Mouse (Mus musculus): ENCODE measurements around the gene Grap.
"Not testable (repeated sequence)": the region's sequence is repeated elsewhere in the genome, so short reads cannot be mapped to it uniquely, and the experiment has no call there.

Gene Grap

DNA sequence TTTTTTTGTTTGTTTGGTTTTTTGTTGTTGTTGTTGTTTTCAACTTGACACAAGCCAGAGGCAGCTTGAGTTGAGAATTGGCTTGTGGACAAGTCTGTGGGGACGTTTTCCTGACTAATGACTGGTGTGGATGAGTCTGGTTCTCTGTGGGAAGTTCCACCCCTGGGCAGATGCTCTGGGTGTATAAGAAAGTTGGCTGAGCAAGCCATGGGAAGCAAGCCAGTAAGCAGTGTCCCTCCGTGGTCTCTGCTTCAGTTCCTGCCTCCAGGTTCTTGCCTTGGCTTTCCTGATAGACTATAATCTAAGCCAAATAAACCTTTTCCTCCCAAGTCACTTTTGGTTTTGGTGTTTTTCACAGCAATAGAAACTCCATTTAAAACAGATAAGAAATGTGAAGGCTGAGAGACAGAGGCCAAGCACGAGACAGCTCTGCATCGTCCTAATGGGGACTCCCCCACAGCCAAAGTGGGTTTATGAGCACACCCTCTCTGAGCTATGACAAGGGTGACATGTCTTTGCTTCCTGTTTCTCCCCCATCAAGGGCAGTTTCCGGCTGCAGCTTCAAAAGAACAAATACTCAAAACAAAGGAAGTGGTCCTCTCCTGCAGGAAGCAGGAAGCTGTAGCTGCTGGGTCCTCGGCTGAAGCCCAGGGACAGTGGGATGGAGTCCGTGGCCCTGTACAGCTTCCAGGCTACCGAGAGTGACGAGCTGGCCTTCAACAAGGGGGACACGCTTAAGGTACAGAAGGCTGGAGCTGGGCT lies at the start of gene Grap:
Gene Grap, plus strand, starts transcription at position 580 of the 762 bp plus-strand sequence.
- no peak for DNase-seq (ENCODE audit: extremely low read depth, low read depth)

DNA sequence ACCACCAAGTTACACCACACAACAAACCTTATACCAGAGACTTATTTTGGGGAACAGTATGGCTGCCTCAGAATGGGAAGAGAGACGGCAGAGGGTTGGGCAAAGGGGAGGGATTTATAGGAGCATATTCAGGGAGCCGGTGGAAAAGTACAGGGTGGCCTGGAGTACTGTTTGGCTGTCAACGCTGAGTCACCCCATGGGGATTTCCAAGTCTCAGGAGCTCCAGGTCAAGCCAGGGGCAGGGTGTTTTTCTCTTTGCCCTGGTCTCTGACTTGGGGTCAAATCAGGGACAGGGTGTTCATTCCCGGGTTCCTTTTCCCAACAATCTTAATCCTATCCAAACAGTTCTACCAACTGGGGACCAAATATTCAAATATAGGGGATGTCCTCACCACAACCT lies 45.0 kb upstream of the Grap start:
- no peak for DNase-seq (ENCODE audit: extremely low read depth, low read depth)

DNA sequence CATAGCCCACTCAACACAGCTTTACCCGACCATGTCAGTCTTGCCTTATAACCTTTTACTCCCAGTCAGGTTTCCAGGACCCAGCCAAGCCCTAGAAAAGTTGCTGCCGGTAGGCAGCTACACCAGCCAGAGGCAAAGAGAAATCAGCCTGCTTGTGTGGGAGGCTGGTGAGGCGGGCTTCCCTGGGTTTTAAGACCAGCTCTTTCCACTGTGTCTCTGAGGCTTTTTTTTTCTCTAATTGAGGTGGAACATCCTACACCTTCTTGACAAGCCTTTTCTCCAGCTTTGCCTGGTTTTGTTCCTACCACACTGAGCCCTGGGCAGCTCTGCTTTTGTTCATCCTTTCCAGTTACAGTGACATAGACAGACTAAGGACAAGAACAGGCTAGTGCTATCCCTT lies 41.9 kb upstream of the Grap start:
- no peak for DNase-seq (ENCODE audit: extremely low read depth, low read depth)

DNA sequence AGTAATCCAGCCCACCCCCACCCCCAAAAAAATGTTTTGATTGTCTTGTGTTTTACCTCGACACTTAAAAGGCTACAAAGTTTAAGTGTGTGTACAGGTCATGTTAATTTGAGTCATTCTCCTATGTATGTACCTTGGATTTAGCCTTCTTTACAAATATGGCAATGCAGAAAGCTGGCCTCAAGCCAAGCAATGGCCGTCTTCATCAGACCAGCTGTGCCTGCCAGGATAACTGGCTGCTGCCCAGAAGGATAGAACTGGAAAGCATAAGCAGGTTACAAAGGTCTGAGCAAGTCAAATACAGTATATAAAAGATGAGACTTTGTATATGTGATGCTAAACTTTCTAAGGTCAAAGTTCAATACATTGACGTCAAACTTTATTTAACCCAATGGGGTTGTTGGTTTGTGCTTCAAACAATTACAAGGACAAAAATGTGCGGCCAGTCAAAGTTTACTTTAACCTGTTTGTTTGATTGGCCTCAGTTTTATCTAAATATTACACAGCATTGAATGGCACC lies 40.9 kb upstream of the Grap start:
- DNase-seq (ENCODE audit: extremely low read depth, low read depth): no peak

DNA sequence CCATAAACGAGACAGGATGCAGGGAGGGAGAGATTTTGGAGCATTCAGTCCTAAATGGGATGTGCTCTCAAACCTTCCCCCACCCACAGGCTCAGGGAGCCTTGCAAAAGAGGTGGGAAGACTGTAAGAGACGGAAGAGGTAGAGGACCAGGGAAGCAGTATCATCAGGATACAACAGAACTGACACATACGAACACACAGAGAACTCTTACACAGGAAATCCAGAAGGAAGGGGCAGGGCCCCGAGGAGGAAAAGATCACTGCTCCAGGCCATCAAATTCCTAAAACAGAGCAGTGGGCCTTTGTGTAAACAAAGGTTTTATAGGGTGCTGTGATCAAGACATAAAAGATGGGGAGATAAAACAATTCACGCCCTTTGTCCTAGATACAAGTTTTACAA lies 38.7 kb upstream of the Grap start:
- DNase-seq (ENCODE audit: extremely low read depth, low read depth): no peak

DNA sequence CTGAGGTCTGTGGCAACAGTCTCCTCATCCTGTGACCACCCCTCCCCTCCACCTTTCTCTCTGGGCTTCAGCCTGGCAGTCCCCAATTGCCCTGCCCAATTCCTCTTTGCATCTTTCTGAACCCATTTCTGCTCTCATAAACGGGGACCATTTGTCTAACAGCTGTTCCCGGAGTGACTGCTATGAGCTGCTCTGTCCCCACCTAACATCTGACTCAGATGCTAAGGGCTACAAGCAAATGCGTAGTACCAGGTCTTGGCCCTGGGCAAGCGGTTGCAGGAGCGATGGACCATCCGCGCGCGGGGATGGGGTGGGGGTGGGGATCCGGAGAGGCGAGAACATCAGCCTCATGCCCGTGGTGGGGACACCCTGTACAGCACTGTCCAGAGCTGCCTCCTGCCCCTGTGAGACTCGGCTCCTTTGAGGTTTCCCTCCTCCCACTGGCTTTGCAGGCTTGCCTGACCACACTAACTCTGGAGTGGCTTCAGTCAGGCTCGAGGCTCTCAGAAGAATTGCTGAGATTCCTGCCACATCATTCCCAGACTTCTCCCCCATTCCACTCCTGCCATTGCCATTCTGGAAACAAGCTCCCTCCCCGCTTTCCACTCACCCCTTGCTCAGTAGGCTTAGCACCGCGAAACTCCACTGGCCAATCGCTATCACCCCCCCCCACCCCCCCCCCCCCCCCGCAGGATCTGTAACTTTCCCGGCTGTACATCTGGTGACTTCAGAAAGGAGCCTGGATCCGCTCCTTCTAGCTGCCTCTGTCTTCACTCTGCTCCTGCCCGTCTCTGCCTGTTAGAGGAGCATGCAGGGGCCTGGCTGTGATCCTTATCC lies 37.2 kb upstream of the Grap start:
- no peak for DNase-seq (ENCODE audit: extremely low read depth, low read depth)

DNA sequence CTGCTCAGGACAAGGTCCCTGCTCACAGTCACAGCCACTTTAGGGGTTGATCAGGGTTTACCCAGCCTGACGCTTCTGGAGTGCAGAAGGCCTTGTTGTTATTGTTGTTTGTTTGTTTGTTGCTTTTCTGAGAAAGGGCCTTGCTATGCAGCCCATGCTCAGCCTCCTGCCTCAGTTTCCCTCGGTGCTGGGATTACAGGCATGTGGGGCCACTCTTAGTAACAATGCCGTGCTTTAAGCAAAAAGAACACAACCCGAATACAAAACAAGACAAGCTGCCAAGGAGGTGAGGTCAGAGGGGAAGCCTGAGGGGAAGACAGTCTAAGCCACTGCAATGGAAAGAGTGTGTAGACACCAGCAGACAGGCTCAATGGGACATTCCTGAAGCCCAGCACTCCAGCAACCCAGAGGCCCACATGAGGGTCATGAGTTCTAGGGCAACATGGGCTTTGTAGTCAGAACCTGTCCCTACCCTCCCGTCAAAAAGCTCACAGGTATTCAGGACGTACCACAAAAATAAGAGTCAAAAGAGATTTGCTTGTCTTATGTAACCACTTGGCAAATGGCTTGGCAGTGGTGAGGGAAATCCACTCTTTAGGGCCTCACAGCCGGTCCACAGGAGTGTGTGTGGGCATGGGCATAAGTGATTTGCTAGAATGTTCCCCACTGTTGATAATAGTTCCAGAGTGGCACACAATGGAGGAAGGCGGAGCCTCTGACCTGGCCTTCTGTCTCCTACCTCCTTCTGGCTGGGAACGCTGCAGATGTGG lies 36.4 kb upstream of the Grap start:
- DNase-seq (ENCODE audit: extremely low read depth, low read depth): no peak

DNA sequence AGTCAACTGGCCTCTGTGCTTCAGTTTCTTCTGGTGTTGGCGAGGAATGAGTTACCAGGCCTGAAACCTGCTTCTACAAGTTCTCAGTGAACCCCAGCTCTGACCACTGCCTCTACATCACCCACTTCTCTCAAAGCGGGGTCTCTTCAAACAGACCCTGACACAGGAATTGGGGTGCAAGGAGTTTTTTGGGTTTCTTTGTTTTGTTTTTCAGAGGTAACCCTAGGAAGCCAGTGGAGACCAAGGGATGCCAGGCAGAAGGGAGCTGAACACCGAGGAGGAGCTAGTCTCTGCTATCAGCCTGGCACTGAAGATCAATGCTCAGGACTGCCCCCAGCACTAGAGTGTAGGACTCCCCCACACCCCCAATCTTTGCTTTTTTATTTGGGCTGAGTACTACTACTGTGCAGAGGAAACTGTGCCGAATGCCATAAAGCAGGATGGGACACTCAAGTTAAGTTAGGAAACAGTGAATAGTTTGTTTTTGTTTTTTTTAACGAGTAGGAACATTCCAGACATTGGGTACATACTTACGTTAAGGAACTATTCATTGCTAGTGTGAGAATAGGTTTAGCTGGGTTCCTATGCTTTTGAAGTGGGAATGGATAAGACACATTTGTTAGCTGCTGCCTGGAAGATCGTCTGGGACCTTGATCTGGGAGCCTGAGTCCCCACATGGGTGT lies 35.6 kb upstream of the Grap start:
- DNase-seq (ENCODE audit: extremely low read depth, low read depth): no peak

DNA sequence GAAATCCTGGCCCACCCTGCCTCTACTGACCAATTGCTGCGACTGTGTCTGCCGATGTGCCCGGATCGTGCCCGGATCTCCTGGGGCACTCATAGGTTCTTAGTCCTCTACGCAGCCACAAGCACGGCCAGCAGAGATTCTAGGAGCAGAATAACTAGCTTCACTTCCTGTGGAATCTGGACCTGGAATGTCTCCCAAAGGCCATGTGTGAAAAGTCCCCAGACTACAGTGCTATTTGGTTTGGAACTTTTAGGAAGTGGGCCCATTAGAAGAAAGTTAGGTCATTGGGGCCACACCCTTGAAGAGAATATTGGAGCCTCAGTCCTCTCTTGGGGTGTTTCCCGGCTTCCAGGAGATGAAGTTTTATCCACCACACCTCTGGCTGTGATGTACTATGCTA lies 34.9 kb upstream of the Grap start:
- DNase-seq (ENCODE audit: extremely low read depth, low read depth): no peak

DNA sequence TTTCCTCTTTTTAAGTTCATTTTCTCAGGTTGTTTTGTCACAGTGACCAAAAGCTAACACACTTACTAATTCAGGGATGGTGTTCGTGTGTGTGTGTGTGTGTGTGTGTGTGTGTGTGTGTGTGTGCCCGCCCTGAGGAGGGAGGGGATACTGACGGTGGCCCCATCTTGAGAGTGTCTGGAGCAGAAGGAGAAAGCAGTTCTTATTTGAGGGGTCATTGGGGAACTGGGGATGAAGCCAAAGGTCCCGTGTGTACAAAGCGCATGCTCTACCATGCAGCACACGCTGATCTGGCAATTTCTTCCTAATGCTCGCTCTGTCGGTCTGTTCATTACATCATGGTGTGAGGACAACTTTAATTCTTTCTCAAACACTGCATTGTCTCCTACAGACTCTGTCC lies 34.5 kb upstream of the Grap start:
- no peak for DNase-seq (ENCODE audit: extremely low read depth, low read depth)

DNA sequence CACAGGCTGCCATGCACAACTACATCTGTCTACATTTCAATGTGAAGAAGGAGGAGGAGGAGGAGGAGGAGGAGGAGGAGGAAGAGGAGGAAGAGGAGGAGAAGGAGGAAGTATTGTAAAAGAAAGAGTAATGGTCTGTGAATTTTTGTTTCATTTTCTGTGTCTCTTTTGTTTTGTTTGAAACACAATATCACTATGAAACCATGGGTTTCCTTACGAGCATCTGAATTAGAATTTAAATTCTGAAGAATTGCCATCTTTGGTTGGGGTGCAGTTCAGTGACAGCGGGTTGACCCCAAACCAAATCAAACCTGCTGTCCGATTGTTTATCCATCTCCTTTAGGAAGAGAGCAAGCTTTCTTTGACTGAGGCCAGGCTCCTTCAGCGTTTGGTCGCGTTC lies 33.7 kb upstream of the Grap start:
- no peak for DNase-seq (ENCODE audit: extremely low read depth, low read depth)

DNA sequence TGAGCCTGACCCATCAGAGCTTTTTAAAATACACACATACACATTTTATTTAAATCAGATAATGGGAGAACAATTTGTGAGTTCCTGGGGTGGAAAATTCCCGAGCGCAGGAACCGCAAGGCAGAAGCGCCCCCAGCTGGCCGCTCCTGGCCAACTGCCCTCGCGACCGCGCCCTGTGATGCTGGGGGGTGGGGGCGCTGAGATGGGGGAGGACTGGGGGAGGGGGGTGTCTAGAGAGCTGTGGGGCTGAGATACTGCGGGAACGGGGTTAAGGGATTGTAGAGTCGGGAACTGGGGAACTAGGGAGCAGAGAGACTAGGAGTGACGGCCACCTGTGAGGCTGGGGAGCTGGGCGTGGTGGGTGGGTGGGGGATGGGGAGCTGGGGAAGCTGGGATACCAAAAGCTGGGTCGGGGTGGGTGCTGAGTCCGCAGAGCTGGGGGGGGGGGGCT lies 33.2 kb upstream of the Grap start:
- no peak for DNase-seq (ENCODE audit: extremely low read depth, low read depth)

DNA sequence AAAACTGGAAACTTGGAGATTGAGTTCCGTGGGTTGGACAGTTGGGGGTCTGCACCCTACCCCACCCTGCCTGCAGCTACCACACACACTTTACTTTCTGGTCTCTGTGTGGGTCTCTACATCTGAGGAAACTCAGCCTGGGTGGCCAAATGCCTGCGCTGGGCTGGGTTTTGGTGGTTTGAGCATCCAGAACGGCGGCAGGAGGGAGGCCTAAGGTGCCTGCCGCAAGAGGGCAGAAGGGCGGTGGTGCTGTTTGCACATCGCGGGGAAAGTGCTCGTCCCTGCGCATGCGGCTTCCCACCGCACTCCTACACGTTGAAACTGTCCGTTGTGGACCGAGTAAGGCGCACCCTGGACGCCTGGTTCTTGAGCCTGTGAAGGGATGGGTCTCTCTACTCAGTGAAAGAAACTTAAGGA lies 32.8 kb upstream of the Grap start:
- peak; percentile 44 for DNase-seq (ENCODE audit: extremely low read depth, low read depth)

DNA sequence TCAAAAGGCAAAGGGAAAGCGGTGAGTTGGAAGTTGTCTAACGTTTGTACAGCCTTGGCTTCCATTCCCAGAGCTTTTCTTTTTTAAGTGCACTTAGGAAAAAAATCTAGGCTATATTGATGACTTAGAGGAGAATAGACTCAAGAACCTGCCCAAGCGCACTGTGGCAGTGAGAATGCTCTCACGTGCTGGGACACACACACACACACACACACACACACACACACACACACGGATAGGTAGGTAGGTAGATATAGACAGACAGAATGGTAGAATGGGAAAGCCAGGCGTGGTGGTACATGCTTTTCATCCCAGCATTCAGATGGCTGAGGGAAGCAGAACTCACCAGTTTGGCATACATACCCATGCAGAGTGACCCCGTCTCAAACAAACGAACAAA lies 32.3 kb upstream of the Grap start:
- DNase-seq (ENCODE audit: extremely low read depth, low read depth): no peak

DNA sequence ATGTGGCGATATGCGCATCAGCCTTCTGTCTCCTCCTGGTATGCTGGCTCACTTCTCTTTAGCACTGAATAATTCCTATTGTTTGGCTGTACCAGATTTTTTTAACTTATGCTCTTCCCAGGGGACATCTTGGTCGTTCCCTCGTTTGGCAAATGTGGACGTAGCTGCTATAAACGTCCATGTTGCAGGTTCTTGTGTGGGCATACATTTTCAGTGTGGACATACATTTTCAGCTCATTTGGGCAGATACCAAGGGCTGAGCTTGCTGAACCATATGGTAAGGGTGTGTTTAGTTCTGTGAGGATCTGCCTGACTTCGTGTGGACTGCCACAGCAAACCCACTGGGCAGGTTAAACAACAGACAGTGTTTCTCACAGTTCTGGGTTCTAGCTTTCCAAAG lies 27.9 kb upstream of the Grap start:
- DNase-seq (ENCODE audit: extremely low read depth, low read depth): no peak

DNA sequence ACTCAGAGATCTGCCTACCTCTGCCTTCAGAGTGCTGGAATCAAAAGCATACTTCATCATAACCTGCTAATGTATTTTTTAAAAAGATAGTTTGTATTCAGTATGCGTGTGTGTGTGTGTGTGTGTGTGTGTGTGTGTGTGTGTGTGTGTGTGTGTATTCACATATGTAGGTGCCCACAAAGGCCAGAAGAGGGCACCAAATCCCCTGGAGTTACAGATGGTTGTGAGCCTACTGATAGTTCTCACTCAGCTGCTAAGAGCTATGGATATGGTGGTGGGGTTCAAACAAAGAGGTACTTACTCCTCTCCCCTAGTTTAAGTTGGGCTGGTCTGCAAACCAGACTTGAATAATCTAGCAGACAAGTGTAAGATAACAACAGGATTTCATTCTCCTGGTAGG lies 26.6 kb upstream of the Grap start:
- DNase-seq (ENCODE audit: extremely low read depth, low read depth): no peak

DNA sequence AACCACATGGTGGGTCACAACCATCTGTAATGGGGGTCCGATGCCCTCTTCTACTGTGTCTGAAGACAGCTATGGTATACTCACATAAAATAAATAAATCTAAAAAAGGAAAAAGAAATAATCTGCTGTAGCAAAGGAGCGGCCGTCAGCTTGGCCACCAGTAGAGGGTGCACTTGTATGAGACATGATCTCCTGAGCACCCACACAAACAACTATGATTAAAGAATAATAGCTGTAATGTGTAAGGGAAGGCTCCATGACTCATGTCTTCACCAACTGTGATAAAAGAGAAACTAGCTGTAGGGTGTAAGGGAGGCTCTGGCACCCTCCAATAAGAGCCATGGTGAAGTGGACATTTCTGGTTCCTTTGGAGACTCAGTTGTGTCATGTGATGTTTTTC lies 23.4 kb upstream of the Grap start:
- no peak for DNase-seq (ENCODE audit: extremely low read depth, low read depth)

DNA sequence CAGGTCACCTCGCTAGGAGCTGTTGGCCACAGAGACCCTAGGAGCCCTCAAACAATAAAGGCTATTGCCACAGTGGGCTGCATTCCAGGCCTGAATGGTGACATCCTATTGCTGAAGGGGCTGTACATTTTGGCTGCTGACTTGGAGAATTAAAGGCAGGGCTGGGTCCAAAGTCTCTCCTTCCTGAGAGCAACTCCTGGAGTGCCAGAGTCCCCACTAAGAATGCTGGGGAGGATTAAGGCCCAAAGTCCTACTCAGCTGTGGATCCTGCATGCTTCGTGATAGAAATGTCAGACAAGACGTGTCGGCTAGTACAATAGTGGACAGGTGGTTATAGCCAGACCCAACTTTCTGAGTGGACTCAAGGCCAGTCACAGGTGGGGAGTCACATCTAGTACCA lies 16.8 kb upstream of the Grap start:
- DNase-seq (ENCODE audit: extremely low read depth, low read depth): not testable (repeated sequence)

DNA sequence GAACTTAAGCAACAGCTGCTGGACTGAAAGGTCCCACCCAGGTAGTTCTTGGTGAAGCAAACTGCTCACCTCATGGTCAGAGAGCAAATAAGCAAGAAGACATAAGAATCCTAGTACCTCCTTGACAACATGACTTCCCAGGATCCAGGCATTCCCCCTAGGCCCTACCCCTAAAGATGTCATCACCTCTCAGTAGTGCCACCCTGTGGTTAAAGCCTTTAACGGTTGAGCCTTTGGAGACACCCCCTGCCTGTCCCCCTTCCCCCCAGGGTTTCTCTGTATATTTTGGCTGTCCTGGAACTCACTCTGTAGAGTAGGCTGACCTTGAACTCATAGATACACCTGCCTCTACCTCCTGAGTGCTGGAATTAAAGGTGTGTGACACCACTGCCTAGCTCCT lies 15.7 kb upstream of the Grap start:
- DNase-seq (ENCODE audit: extremely low read depth, low read depth): no peak

DNA sequence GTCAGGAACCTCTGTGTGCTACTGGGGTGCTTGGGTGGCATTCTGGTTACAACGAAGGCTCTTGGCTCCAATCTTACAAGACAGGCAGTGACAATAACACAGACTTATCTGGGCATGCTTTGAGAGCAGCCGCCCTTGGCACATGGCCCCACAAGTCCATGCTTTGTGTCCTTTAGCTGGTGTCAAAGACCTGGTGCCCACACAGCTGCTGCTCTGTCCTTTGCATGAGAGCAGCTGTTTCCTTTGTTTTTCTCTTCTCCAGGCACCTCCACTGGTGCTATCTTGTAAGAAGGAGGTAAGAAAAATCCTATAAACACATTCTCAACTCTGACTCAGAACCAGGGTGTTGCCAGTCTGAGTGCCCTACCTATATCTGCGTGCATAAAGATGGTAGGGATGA lies 15.2 kb upstream of the Grap start:
- no peak for DNase-seq (ENCODE audit: extremely low read depth, low read depth)
